Mouse (Mus musculus) liver, embryonic 14.5 days (tissue): ENCODE measurements at regions not wholly inside any gene's neighbourhood (a gene's known extent, or its start where the extent isn't known, plus 50 kb on each side); places are given as distances from the start of the nearest gene placed in this dataset.

ENCODE experiments used
- CTCF ChIP-seq: IDR thresholded peaks from 2 replicates; pipeline ENCODE4 v1.5.1; 2016; ENCODE audit warnings: antibody characterized with exemption, low read depth, control low read depth
- EP300 ChIP-seq: IDR thresholded peaks from 2 replicates; pipeline ENCODE4 v1.6.1; 2016; ENCODE audit warnings: antibody characterized with exemption, low read depth

- TF ChIP-seq CTCF (no peak), EP300 (no peak)
Measured at GRCm38 (mm10) chr13:52139140-52139809, 292.8 kb downstream of the Gadd45g start.
